Comparison of ENCODE assay signal across 26 mouse cellular contexts in genomic region chr13:24467806-24468205, GRCm38 (mm10).
A peak's percentile ranks its signal among the peaks of the same experiment; 100 is the strongest.
DNase-seq lines count a peak whose midpoint lies in the region; ATAC-seq and TF ChIP-seq lines count a peak whose summit lies in the region.
"Had no signal": no experiment of that assay in that cellular context is flagged by ENCODE, and none has a peak within 500 bp of the region (broad histone marks: within the 10 kb centered on the region; RNA-seq: fewer than 3 reads in every experiment).

No protein-coding gene starts in this region.

- peak; percentile 36 for DNase-seq in CD4-positive, CD25-positive, alpha-beta regulatory T cell, adult 2 months (ENCODE audit: low read depth, low spot score)
- peak; percentile 86 for DNase-seq in MEL (ENCODE audit: low read depth, low spot score)
- no peak for DNase-seq in liver, embryonic 11.5 days (ENCODE audit: low spot score)
- no peak for DNase-seq in spleen, postnatal 10 days (ENCODE audit: low spot score in 2 of 2)
- no peak for DNase-seq in gastrocnemius, adult 8-10 months (ENCODE audit: low spot score in 2 of 2)
- no peak for DNase-seq in right cerebral cortex, postnatal 10 days (ENCODE audit: low spot score in 2 of 2)
- DNase-seq: adrenal gland, adult 8-10 months; cerebellum, adult 2 months; cerebellum, postnatal 25 days; gastrocnemius, postnatal 14 days; heart, postnatal 36 days; kidney, adult 8-10 months; kidney, postnatal 10 days; layer of hippocampus, postnatal 36 days; lung, adult 2 months; lung, postnatal 14 days; right cerebral cortex, postnatal 14 days; spleen, adult 18-20 months; thymus, postnatal 14 days had no signal

- no peak for TF ChIP-seq RAD21 in MEL (IDR thresholded peaks at IDR 0.05; ENCODE audit: low read depth, low read length)

- no peaks in the 10 kb centered on the region for H3K27me3 ChIP-seq in MEL (ENCODE audit: control insufficient read depth in 1 of 2, insufficient read depth in 2 of 2, low read length in 2 of 2)
- no peaks in the 10 kb centered on the region for H3K27me3 ChIP-seq in liver, embryonic 11.5 days (replicated peaks; ENCODE audit: control insufficient read depth, insufficient read depth, low read length)
- H3K27me3 ChIP-seq: forebrain, embryonic 13.5 days; hindbrain, embryonic 13.5 days; intestine, embryonic 15.5 days; midbrain, embryonic 13.5 days had no signal

- 39% methylated on average over 4 of the region's 4 CpGs for WGBS in liver, embryonic 11.5 days

- H3K4me3 ChIP-seq in MEL (ENCODE audit: control insufficient read depth in 1 of 2, insufficient read depth in 1 of 2, low read depth in 2 of 2, low read length in 2 of 2): no peak overlapping the region
- H3K4me3 ChIP-seq in liver, embryonic 11.5 days (ENCODE audit: low read depth, low read length): no peak overlapping the region
- H3K4me3 ChIP-seq: forebrain, embryonic 13.5 days; hindbrain, embryonic 13.5 days; intestine, embryonic 15.5 days; limb, embryonic 12.5 days; midbrain, embryonic 13.5 days had no signal

- no peak for TF ChIP-seq CTCF in MEL (IDR thresholded peaks at IDR 0.05 in 2 of 3, conservative IDR thresholded peaks at IDR 0.05 in 1 of 3; ENCODE audit: control insufficient read depth in 1 of 3, insufficient read depth in 1 of 3, low read depth in 2 of 3, low read length in 3 of 3, poor library complexity in 1 of 3, severe bottlenecking in 1 of 3)

- H3K9ac ChIP-seq in MEL (ENCODE audit: control insufficient read depth, low read depth, low read length, poor library complexity, severe bottlenecking): no peak overlapping the region
- no peak overlapping the region for H3K9ac ChIP-seq in liver, embryonic 11.5 days (ENCODE audit: low read depth, low read length)
- H3K9ac ChIP-seq: forebrain, embryonic 13.5 days; hindbrain, embryonic 13.5 days; intestine, embryonic 15.5 days; limb, embryonic 12.5 days; midbrain, embryonic 13.5 days had no signal

- ATAC-seq in liver, embryonic 11.5 days (replicated peaks; ENCODE audit: low FRiP score): peak; percentile 87
- peak; percentile 92 for ATAC-seq in megakaryocyte progenitor cell, adult 5-6 weeks (replicated peaks; ENCODE audit: poor library complexity)
- ATAC-seq: forebrain, embryonic 13.5 days; intestine, embryonic 15.5 days; midbrain, embryonic 13.5 days had no signal

- H3K36me3 ChIP-seq in MEL (ENCODE audit: control insufficient read depth in 1 of 2, insufficient read depth in 2 of 2, low read length in 2 of 2): peaks cover 1 to 24% of the 10 kb centered on the region in 2 experiments; a peak in 3 of 4 replicates
- H3K36me3 ChIP-seq in liver, embryonic 11.5 days (ENCODE audit: control insufficient read depth, insufficient read depth, low read length): no peaks in the 10 kb centered on the region
- H3K36me3 ChIP-seq: G1E; hindbrain, embryonic 13.5 days; intestine, embryonic 15.5 days; limb, embryonic 12.5 days; midbrain, embryonic 13.5 days had no signal

- H3K4me1 ChIP-seq in MEL (ENCODE audit: control insufficient read depth in 1 of 2, insufficient read depth in 2 of 2, low read length in 2 of 2): peaks cover 25 to 28% of the 10 kb centered on the region in 2 experiments
- H3K4me1 ChIP-seq in liver, embryonic 11.5 days (replicated peaks; ENCODE audit: control insufficient read depth, insufficient read depth, low read length): peaks cover 10% of the 10 kb centered on the region
- H3K4me1 ChIP-seq: forebrain, embryonic 13.5 days; hindbrain, embryonic 13.5 days; intestine, embryonic 15.5 days; limb, embryonic 12.5 days; midbrain, embryonic 13.5 days had no signal

- H3K4me2 ChIP-seq in liver, embryonic 11.5 days: no peak overlapping the region; the same call in 1 of the 2 replicates
- H3K4me2 ChIP-seq: forebrain, embryonic 13.5 days; hindbrain, embryonic 13.5 days; intestine, embryonic 15.5 days; limb, embryonic 12.5 days; midbrain, embryonic 13.5 days had no signal

- peak; percentile 86 to 94 for TF ChIP-seq EP300 in MEL (IDR thresholded peaks at IDR 0.05; ENCODE audit: low read depth in 1 of 2, low read length in 2 of 2)

- no peaks in the 10 kb centered on the region for H3K9me3 ChIP-seq in MEL (replicated peaks; ENCODE audit: insufficient read depth, low read length)
- no peaks in the 10 kb centered on the region for H3K9me3 ChIP-seq in liver, embryonic 11.5 days (ENCODE audit: control insufficient read depth, low read length)
- H3K9me3 ChIP-seq: forebrain, embryonic 13.5 days; G1E; hindbrain, embryonic 13.5 days; intestine, embryonic 15.5 days; limb, embryonic 12.5 days; midbrain, embryonic 13.5 days had no signal

- no peak for TF ChIP-seq POLR2A in MEL (IDR thresholded peaks at IDR 0.05; ENCODE audit: control insufficient read depth in 1 of 2, insufficient read depth in 1 of 2, low read depth in 1 of 2, low read length in 2 of 2, poor library complexity in 1 of 2)

- no peaks in the 10 kb centered on the region for H3K79me2 ChIP-seq in MEL (ENCODE audit: control insufficient read depth, insufficient read depth, low read length, poor library complexity)

- H3K27ac ChIP-seq in MEL (ENCODE audit: control insufficient read depth, low read depth, low read length): peak overlapping the region; percentile 57; the same call in 1 of the 2 replicates
- peak overlapping the region; percentile 6; the same call in 1 of the 2 replicates for H3K27ac ChIP-seq in liver, embryonic 11.5 days (ENCODE audit: low read depth, low read length)
- H3K27ac ChIP-seq: forebrain, embryonic 13.5 days; hindbrain, embryonic 13.5 days; intestine, embryonic 15.5 days; limb, embryonic 12.5 days; midbrain, embryonic 13.5 days had no signal

TF ChIP-seq in MEL, 35 proteins besides CTCF, POLR2A, EP300 and RAD21:
- no peak for TF ChIP-seq ZMIZ1 (IDR thresholded peaks at IDR 0.05; ENCODE audit: low read depth, low read length)
- TF ChIP-seq MYB (IDR thresholded peaks at IDR 0.05; ENCODE audit: low read depth, low read length): peak; percentile 83
- no peak for TF ChIP-seq BHLHE40 (IDR thresholded peaks at IDR 0.05; ENCODE audit: borderline replicate concordance, low read depth, low read length)
- TF ChIP-seq SMC3 (IDR thresholded peaks at IDR 0.05; ENCODE audit: low read depth, low read length): no peak
- no peak for TF ChIP-seq HCFC1 (IDR thresholded peaks at IDR 0.05; ENCODE audit: low read depth, low read length)
- no peak for TF ChIP-seq MAX (IDR thresholded peaks at IDR 0.05; ENCODE audit: low read length)
- no peak for TF ChIP-seq CHD2 (IDR thresholded peaks at IDR 0.05; ENCODE audit: low read length)
- TF ChIP-seq RCOR1 (IDR thresholded peaks at IDR 0.05; ENCODE audit: low read depth, low read length): peak; percentile 13; the same call in 1 of the 2 replicates
- TF ChIP-seq TAL1 (IDR thresholded peaks at IDR 0.05; ENCODE audit: low read length): peak; percentile 45
- TF ChIP-seq USF2 (IDR thresholded peaks at IDR 0.05; ENCODE audit: borderline replicate concordance in 1 of 2, insufficient read depth in 1 of 2, low read depth in 1 of 2, low read length in 2 of 2): no peak
- no peak for TF ChIP-seq TBP (IDR thresholded peaks at IDR 0.05; ENCODE audit: low read depth, low read length)
- TF ChIP-seq JUND (IDR thresholded peaks at IDR 0.05; ENCODE audit: low read depth, low read length): 0 out of 2 replicates have a peak, but pooled peaks have one; percentile 59
- no peak for TF ChIP-seq GABPA (IDR thresholded peaks at IDR 0.05; ENCODE audit: low read depth, low read length)
- no peak for TF ChIP-seq MYC (IDR thresholded peaks at IDR 0.05; ENCODE audit: low read depth, low read length)
- TF ChIP-seq E2F4 (IDR thresholded peaks at IDR 0.05; ENCODE audit: borderline replicate concordance, low read depth, low read length): no peak
- TF ChIP-seq ELF1 (IDR thresholded peaks at IDR 0.05; ENCODE audit: low read depth, low read length): no peak
- no peak for TF ChIP-seq MXI1 (IDR thresholded peaks at IDR 0.05; ENCODE audit: low read depth, low read length)
- TF ChIP-seq MAZ (IDR thresholded peaks at IDR 0.05; ENCODE audit: low read depth, low read length): 0 out of 2 replicates have a peak, but pooled peaks have one; percentile 37
- no peak for TF ChIP-seq UBTF (IDR thresholded peaks at IDR 0.05; ENCODE audit: borderline replicate concordance, insufficient read depth, low read depth, low read length)
- TF ChIP-seq TCF12 (IDR thresholded peaks at IDR 0.05; ENCODE audit: low read depth, low read length): peak; percentile 71
- TF ChIP-seq MEF2A (IDR thresholded peaks at IDR 0.05; ENCODE audit: extremely low read depth, insufficient replicate concordance, low read depth, low read length, poor library complexity, severe bottlenecking): no peak
- no peak for TF ChIP-seq ZNF384 (IDR thresholded peaks at IDR 0.05; ENCODE audit: low read depth, low read length)
- peak; percentile 74 for TF ChIP-seq ETS1 (IDR thresholded peaks at IDR 0.05; ENCODE audit: low read depth, low read length)
- TF ChIP-seq USF1 (IDR thresholded peaks at IDR 0.05; ENCODE audit: low read depth, low read length): no peak
- TF ChIP-seq MAFK (IDR thresholded peaks at IDR 0.05; ENCODE audit: borderline replicate concordance, low read depth, low read length): no peak
- peak; percentile 63 for TF ChIP-seq GATA1 (IDR thresholded peaks at IDR 0.05; ENCODE audit: low read depth, low read length)
- no peak for TF ChIP-seq NELFE (IDR thresholded peaks at IDR 0.05; ENCODE audit: low read depth, low read length)
- TF ChIP-seq SIN3A (IDR thresholded peaks at IDR 0.05; ENCODE audit: low read length): peak; percentile 60; the same call in 1 of the 2 replicates

Comparison
In these comparisons a context has a peak if more than half of its experiments do, and no peak if none do; other contexts are left out.
1. DNase-seq: peak in CD4-positive, CD25-positive, alpha-beta regulatory T cell, adult 2 months (single experiment) and MEL (single experiment); none in liver, embryonic 11.5 days (single experiment), spleen, postnatal 10 days (0 of 2), gastrocnemius, adult 8-10 months (0 of 2) and right cerebral cortex, postnatal 10 days (0 of 2).